Mouse (Mus musculus) bone marrow, adult 2 months (tissue): ENCODE data around the gene Slc35f6.

Experiments used
- CTCF ChIP-seq: fragments of 200-500 bp; IDR thresholded peaks from 2 replicates; pipeline ENCODE4 v1.5.1; 2011; ENCODE audit warnings: low read length, control low read depth; ENCODE audit not compliant: control insufficient read depth, insufficient read depth
- POLR2A ChIP-seq: fragments of 200-500 bp; IDR thresholded peaks from 2 replicates; pipeline ENCODE4 v1.6.1; 2011; ENCODE audit warnings: low read depth, mild to moderate bottlenecking, control low read depth, low read length, borderline replicate concordance; ENCODE audit not compliant: control insufficient read depth

- TF ChIP-seq POLR2A (no peak), CTCF (no peak)
Measured at GRCm38 (mm10) chr5:30606424-30607073, 41.2 kb upstream of the Slc35f6 start.
